Mouse (Mus musculus) E14TG2a.4 (cell line): Measurements from ENCODE around the gene Ncoa1.

Experiments
- CTCF ChIP-seq: conservative IDR thresholded peaks from 2 replicates; pipeline ENCODE4 v1.5.1; 2014; ENCODE audit warnings: low read length
- POU5F1 ChIP-seq: IDR thresholded peaks from 2 replicates; pipeline ENCODE4 v1.6.1; 2014; ENCODE audit warnings: low read length, borderline replicate concordance

DNA sequence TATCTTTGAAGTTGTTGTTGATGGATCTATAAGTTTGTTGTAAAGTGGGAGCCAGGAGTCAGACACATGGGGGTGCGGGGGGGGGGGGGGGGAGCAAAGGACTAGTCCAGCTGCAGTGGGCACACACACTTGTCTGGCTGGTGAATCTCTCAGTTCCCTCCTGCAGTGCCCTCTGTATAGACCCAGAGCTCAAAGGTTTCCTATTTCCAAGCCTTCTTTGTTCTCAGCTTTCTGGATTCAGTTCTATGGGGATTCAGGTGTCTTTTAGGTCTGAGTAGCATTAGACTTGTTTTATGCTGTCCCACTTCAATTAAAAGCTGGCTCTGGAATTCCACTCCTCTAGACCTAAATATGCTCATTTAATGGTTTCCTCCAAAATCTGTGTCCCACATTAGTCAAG lies 117.5 kb downstream of the Ncoa1 start:
- no peak for TF ChIP-seq CTCF
- TF ChIP-seq POU5F1 = no peak
